Mouse (Mus musculus): ENCODE data around the gene Gm12248. TPM values are rescaled to one million over a fixed set of nuclear protein-coding genes. Genes with fewer than 3 reads are reported as not detected.

Gene Gm12248
- polyA plus RNA-seq (2014; fragmentation: Nextera tagmentation; extraction: Ambion mirVana): not detected in 2 replicates

- Histone ChIP-seq H3K4me1 (replicated peaks; ENCODE audit: control insufficient read depth, insufficient read depth, low read length) (peaks cover 2% of the 10 kb centered on the region; the same call in 1 of the 2 replicates), H3K9ac (ENCODE audit: low read length) (0 out of 2 replicates have a peak within 1 kb of the TSS, but pooled peaks have one; percentile 7), H3K9me3 (ENCODE audit: control insufficient read depth, low read length) (no peaks in the 10 kb centered on the region), H3K27me3 (ENCODE audit: control insufficient read depth, insufficient read depth, low read length) (peaks cover 4% of the 10 kb centered on the region; the same call in 1 of the 2 replicates), H3K4me3 (ENCODE audit: low read depth, low read length) (no peak within 1 kb of the TSS), H3K36me3 (ENCODE audit: control insufficient read depth, insufficient read depth, low read length) (no peaks in the 10 kb centered on the region), H3K4me2 (ENCODE audit: low read depth, low read length, severe bottlenecking) (no peak within 1 kb of the TSS; the same call in 1 of the 2 replicates), H3K27ac (ENCODE audit: low read depth, low read length) (no peak within 1 kb of the TSS)
- ATAC-seq (replicated peaks; ENCODE audit: low FRiP score): no peak
- WGBS: 16% methylated on average over 12 of the region's 12 CpGs
- DNase-seq (ENCODE audit: low spot score): no peak
Measured at GRCm38 (mm10) chr11:58093021-58093528, at the start of gene Gm12248. Gene Gm12248 (minus strand): TSS chr11:58093134.

- Histone ChIP-seq H3K27me3 (ENCODE audit: control insufficient read depth, insufficient read depth, low read length) (no peaks in the 10 kb centered on the region), H3K27ac (ENCODE audit: low read depth, low read length) (no peak overlapping the region), H3K9ac (ENCODE audit: low read length) (no peak overlapping the region), H3K9me3 (ENCODE audit: control insufficient read depth, low read length) (no peaks in the 10 kb centered on the region), H3K4me2 (ENCODE audit: low read depth, low read length, severe bottlenecking) (no peak overlapping the region), H3K36me3 (ENCODE audit: control insufficient read depth, insufficient read depth, low read length) (peaks cover 6% of the 10 kb centered on the region), H3K4me3 (ENCODE audit: low read depth, low read length) (no peak overlapping the region), H3K4me1 (replicated peaks; ENCODE audit: control insufficient read depth, insufficient read depth, low read length) (no peaks in the 10 kb centered on the region)
- DNase-seq (ENCODE audit: low spot score): no peak
- 94% methylated on average over 3 of the region's 3 CpGs for WGBS
- ATAC-seq (replicated peaks; ENCODE audit: low FRiP score): no peak
Measured at GRCm38 (mm10) chr11:58139466-58139865, 46.5 kb upstream of the Gm12248 start.

GRCm38 (mm10) chr11:58138821-58139220 is 45.9 kb upstream of the Gm12248 start:
- DNase-seq (ENCODE audit: low spot score): no peak
- Histone ChIP-seq H3K36me3 (ENCODE audit: control insufficient read depth, insufficient read depth, low read length) (peaks cover 6% of the 10 kb centered on the region), H3K27ac (ENCODE audit: low read depth, low read length) (no peak overlapping the region), H3K4me2 (ENCODE audit: low read depth, low read length, severe bottlenecking) (no peak overlapping the region), H3K9me3 (ENCODE audit: control insufficient read depth, low read length) (no peaks in the 10 kb centered on the region), H3K4me1 (replicated peaks; ENCODE audit: control insufficient read depth, insufficient read depth, low read length) (no peaks in the 10 kb centered on the region), H3K9ac (ENCODE audit: low read length) (no peak overlapping the region), H3K4me3 (ENCODE audit: low read depth, low read length) (no peak overlapping the region), H3K27me3 (ENCODE audit: control insufficient read depth, insufficient read depth, low read length) (no peaks in the 10 kb centered on the region)
- no peak for ATAC-seq (replicated peaks; ENCODE audit: low FRiP score)
- WGBS: 93% methylated on average over 11 of the region's 11 CpGs

GRCm38 (mm10) chr11:58136677-58137076 is 43.7 kb upstream of the Gm12248 start:
- Histone ChIP-seq H3K36me3 (ENCODE audit: control insufficient read depth, insufficient read depth, low read length) (peaks cover 4% of the 10 kb centered on the region), H3K9ac (ENCODE audit: low read length) (no peak overlapping the region), H3K4me3 (ENCODE audit: low read depth, low read length) (no peak overlapping the region), H3K9me3 (ENCODE audit: control insufficient read depth, low read length) (no peaks in the 10 kb centered on the region), H3K27ac (ENCODE audit: low read depth, low read length) (no peak overlapping the region), H3K4me1 (replicated peaks; ENCODE audit: control insufficient read depth, insufficient read depth, low read length) (no peaks in the 10 kb centered on the region), H3K27me3 (ENCODE audit: control insufficient read depth, insufficient read depth, low read length) (no peaks in the 10 kb centered on the region), H3K4me2 (ENCODE audit: low read depth, low read length, severe bottlenecking) (no peak overlapping the region)
- WGBS: 91% methylated on average over 6 of the region's 6 CpGs
- no peak for DNase-seq (ENCODE audit: low spot score)
- no peak for ATAC-seq (replicated peaks; ENCODE audit: low FRiP score)

- DNase-seq (ENCODE audit: low spot score) (no peak), ATAC-seq (replicated peaks; ENCODE audit: low FRiP score) (no peak)
- peaks cover 2% of the 10 kb centered on the region; the same call in 1 of the 2 replicates for H3K36me3 ChIP-seq (ENCODE audit: control insufficient read depth, insufficient read depth, low read length)
- no peak overlapping the region for H3K4me2 ChIP-seq (ENCODE audit: low read depth, low read length, severe bottlenecking)
- no peaks in the 10 kb centered on the region for H3K9me3 ChIP-seq (ENCODE audit: control insufficient read depth, low read length)
- H3K27me3 ChIP-seq (ENCODE audit: control insufficient read depth, insufficient read depth, low read length): no peaks in the 10 kb centered on the region
- no peak overlapping the region for H3K4me3 ChIP-seq (ENCODE audit: low read depth, low read length)
- no peak overlapping the region for H3K27ac ChIP-seq (ENCODE audit: low read depth, low read length)
- no peaks in the 10 kb centered on the region for H3K4me1 ChIP-seq (replicated peaks; ENCODE audit: control insufficient read depth, insufficient read depth, low read length)
- H3K9ac ChIP-seq (ENCODE audit: low read length): no peak overlapping the region
Measured at GRCm38 (mm10) chr11:58135296-58135695, 42.4 kb upstream of the Gm12248 start.

GRCm38 (mm10) chr11:58134869-58135268 is 41.9 kb upstream of the Gm12248 start:
- H3K4me3 ChIP-seq (ENCODE audit: low read depth, low read length): no peak overlapping the region
- peaks cover 2% of the 10 kb centered on the region; the same call in 1 of the 2 replicates for H3K36me3 ChIP-seq (ENCODE audit: control insufficient read depth, insufficient read depth, low read length)
- no peak for ATAC-seq (replicated peaks; ENCODE audit: low FRiP score)

GRCm38 (mm10) chr11:58132026-58132425 is 39.1 kb upstream of the Gm12248 start:
- Histone ChIP-seq H3K27me3 (ENCODE audit: control insufficient read depth, insufficient read depth, low read length) (no peaks in the 10 kb centered on the region), H3K9ac (ENCODE audit: low read length) (no peak overlapping the region), H3K9me3 (ENCODE audit: control insufficient read depth, low read length) (no peaks in the 10 kb centered on the region), H3K4me3 (ENCODE audit: low read depth, low read length) (no peak overlapping the region), H3K4me2 (ENCODE audit: low read depth, low read length, severe bottlenecking) (no peak overlapping the region), H3K27ac (ENCODE audit: low read depth, low read length) (no peak overlapping the region), H3K36me3 (ENCODE audit: control insufficient read depth, insufficient read depth, low read length) (peaks cover 3% of the 10 kb centered on the region; the same call in 1 of the 2 replicates), H3K4me1 (replicated peaks; ENCODE audit: control insufficient read depth, insufficient read depth, low read length) (no peaks in the 10 kb centered on the region)
- ATAC-seq (replicated peaks; ENCODE audit: low FRiP score) (no peak), DNase-seq (ENCODE audit: low spot score) (no peak)
- WGBS: 95% methylated on average over 3 of the region's 3 CpGs

More at GRCm38 (mm10) chr11:58134869-58135268, 41.9 kb upstream of the Gm12248 start:
- Histone ChIP-seq H3K9me3 (ENCODE audit: control insufficient read depth, low read length) (no peaks in the 10 kb centered on the region), H3K27me3 (ENCODE audit: control insufficient read depth, insufficient read depth, low read length) (no peaks in the 10 kb centered on the region), H3K4me2 (ENCODE audit: low read depth, low read length, severe bottlenecking) (no peak overlapping the region), H3K27ac (ENCODE audit: low read depth, low read length) (no peak overlapping the region), H3K9ac (ENCODE audit: low read length) (no peak overlapping the region), H3K4me1 (replicated peaks; ENCODE audit: control insufficient read depth, insufficient read depth, low read length) (no peaks in the 10 kb centered on the region)
- DNase-seq (ENCODE audit: low spot score): no peak

GRCm38 (mm10) chr11:58129302-58129843 is 36.4 kb upstream of the Gm12248 start:
- Histone ChIP-seq H3K9me3 (ENCODE audit: control insufficient read depth, low read length) (no peaks in the 10 kb centered on the region), H3K4me3 (ENCODE audit: low read depth, low read length) (no peak overlapping the region), H3K36me3 (ENCODE audit: control insufficient read depth, insufficient read depth, low read length) (peaks cover 6% of the 10 kb centered on the region; the same call in 1 of the 2 replicates), H3K9ac (ENCODE audit: low read length) (no peak overlapping the region), H3K27me3 (ENCODE audit: control insufficient read depth, insufficient read depth, low read length) (no peaks in the 10 kb centered on the region), H3K4me1 (replicated peaks; ENCODE audit: control insufficient read depth, insufficient read depth, low read length) (no peaks in the 10 kb centered on the region), H3K4me2 (ENCODE audit: low read depth, low read length, severe bottlenecking) (no peak overlapping the region), H3K27ac (ENCODE audit: low read depth, low read length) (no peak overlapping the region)
- ATAC-seq (replicated peaks; ENCODE audit: low FRiP score) (no peak), DNase-seq (ENCODE audit: low spot score) (no peak)
- 88% methylated on average over 6 of the region's 6 CpGs for WGBS

- no peak for ATAC-seq (replicated peaks; ENCODE audit: low FRiP score)
- no peak overlapping the region for H3K9ac ChIP-seq (ENCODE audit: low read length)
- H3K9me3 ChIP-seq (ENCODE audit: control insufficient read depth, low read length): no peaks in the 10 kb centered on the region
- no peak for DNase-seq (ENCODE audit: low spot score)
- 91% methylated on average over 2 of the region's 2 CpGs for WGBS
- H3K27ac ChIP-seq (ENCODE audit: low read depth, low read length): no peak overlapping the region
- H3K4me3 ChIP-seq (ENCODE audit: low read depth, low read length): no peak overlapping the region
- H3K27me3 ChIP-seq (ENCODE audit: control insufficient read depth, insufficient read depth, low read length): no peaks in the 10 kb centered on the region
- no peaks in the 10 kb centered on the region for H3K4me1 ChIP-seq (replicated peaks; ENCODE audit: control insufficient read depth, insufficient read depth, low read length)
- H3K36me3 ChIP-seq (ENCODE audit: control insufficient read depth, insufficient read depth, low read length): peaks cover 6% of the 10 kb centered on the region; the same call in 1 of the 2 replicates
- H3K4me2 ChIP-seq (ENCODE audit: low read depth, low read length, severe bottlenecking): no peak overlapping the region
Measured at GRCm38 (mm10) chr11:58127544-58127943, 34.6 kb upstream of the Gm12248 start.
